Mouse (Mus musculus) erythroblast, adult 5-6 weeks (primary cell): ENCODE measurements around the gene Dnajb8. TPM values are rescaled to one million over a fixed set of nuclear protein-coding genes. Genes with fewer than 3 reads are reported as not detected.
A peak's percentile ranks its signal among the peaks of the same experiment; 100 is the strongest.

ENCODE experiments used
- ATAC-seq: replicated peaks from 2 replicates; pipeline ENCODE4 v1.8.0; 2016; ENCODE audit warnings: moderate number of reproducible peaks, mild to moderate bottlenecking, moderate TSS enrichment, inconsistent platforms; ENCODE audit not compliant: poor library complexity, low FRiP score, severe bottlenecking
- total RNA-seq, 2 experiments: library from RNA; stranded (forward) in 1 of 2; stranded (reverse) in 1 of 2; fragments of 150-400 nt in 1 of 2; fragments of 200-764, 138-1000 nt in 1 of 2; gene quantifications; 2 replicates each; pipeline versions ENCODE4 v1.2.3 to v1.2.4; 2015 to 2017; ENCODE audit warnings: low replicate concordance in 2 of 2

Gene Dnajb8
- total RNA-seq, 2 experiments from 2014 or later: not detected

GRCm38 (mm10) chr6:88267068-88267467 lies 45.0 kb downstream of the Dnajb8 start:
- no peak for ATAC-seq

- ATAC-seq: no peak
These were observed 45.9 kb downstream of the Dnajb8 start for GRCm38 (mm10) chr6:88267970-88268369.

- no peak for ATAC-seq
These were observed 52.6 kb downstream of the Dnajb8 start for GRCm38 (mm10) chr6:88274623-88275022.

DNA sequence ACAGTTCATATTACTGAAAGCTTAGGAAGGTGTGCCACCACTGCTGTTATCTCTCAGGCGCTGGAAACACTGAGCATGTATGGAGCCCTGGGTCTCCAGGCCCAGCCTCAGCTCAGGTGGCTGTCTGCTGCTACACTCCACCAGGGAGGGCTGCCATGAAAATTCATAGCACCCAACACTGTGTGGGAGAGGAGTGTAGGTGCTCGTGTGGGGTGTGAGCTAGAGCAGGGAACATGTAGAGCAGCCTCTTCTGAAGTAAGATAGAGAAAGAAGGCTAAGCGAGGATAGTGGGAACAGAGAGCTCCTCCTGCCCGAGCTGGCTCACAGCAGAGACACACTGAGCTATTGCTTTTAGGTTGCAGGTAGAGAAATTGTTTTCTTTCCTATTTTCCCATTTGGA lies 54.2 kb downstream of the Dnajb8 start:
- ATAC-seq: no peak

DNA sequence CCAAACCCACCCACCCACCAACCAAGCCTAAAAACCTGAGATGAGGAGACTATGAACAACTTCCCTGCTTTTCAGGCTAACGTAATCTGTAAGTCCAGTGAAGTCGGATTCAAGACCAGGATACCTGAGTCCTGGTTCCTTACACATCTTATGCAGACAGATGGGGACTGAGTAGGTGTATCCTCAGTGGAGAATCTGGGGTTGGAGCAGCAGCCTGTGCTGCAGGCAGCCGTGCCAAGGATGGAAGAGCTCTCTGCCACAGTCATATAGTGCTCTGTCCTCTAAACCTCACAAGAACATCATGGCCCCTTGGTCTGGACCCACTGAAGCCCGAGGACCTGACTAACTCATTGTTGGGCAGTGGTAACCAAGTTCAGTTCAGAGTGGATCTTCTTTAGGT lies 55.2 kb downstream of the Dnajb8 start:
- no peak for ATAC-seq

GRCm38 (mm10) chr6:88278141-88278540 lies 56.1 kb downstream of the Dnajb8 start:
- no peak for ATAC-seq

GRCm38 (mm10) chr6:88290129-88290766 lies 68.2 kb downstream of the Dnajb8 start:
- ATAC-seq: no peak

DNA sequence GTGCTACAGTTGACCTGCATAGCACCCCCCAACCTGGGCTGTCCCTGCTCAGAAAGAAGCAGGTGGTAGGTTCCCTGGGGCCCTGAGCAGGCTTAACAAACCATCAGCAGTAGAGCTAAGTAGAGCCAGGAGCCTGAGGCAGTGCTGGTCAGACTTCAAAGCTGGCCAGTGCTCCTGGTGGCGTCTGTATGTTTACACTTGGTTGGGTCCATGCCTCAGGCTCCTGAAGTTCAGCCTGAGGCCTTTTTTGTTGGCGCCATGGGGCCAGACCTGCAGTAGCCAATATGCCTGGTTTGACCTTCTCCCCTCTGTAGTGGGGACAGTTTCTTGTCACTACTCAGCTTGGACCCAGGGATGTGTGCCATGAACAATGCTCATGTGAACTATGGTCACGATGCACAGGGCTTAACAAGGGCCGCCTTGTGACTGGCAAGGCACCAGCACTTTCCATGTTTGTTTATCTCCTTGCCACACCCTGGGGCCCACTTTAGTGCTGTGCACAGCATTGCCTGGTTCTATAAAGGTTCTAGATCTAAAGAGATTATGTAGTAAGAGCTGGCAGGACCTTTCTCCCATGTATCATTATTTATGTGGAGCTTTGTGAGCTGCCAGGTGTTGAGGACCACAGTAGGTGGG lies 70.3 kb downstream of the Dnajb8 start:
- 0 out of 2 replicates have a peak, but pooled peaks have one; percentile 38 for ATAC-seq

DNA sequence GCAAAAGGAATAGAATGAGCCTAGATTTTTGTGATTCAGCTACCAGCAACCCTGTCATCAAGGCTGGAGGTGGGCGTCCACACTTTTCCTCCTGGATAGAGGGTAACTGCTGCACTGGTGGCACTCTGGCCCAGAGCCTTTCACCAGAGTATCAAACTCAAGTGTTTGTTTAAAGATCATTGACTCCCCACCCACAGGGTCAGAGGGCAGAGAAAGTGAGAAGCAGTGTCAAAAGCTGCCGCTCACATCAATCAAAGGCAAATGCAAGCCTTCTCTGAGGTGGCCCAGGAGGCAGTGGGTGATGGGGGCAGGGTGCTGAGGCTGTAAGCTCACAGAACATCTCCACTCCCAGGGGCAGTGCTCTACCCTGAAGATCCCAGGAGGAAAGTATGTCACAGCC lies 77.4 kb downstream of the Dnajb8 start:
- no peak for ATAC-seq

GRCm38 (mm10) chr6:88301234-88301633 lies 79.2 kb downstream of the Dnajb8 start:
- ATAC-seq: no peak

Other genes starting within 250 kb of the Dnajb8 start
- gene H1fx, start 240.6 kb upstream of the Dnajb8 start, total RNA-seq (2015; ENCODE audit: low replicate concordance): not detected in 2 replicates
- gene H1fx, start 240.6 kb upstream of the Dnajb8 start, total RNA-seq (2017; ENCODE audit: low replicate concordance): not detected in 2 replicates
- 76.7 and 111 TPM in 2 replicates for gene Rab7, start 177.0 kb upstream of the Dnajb8 start, total RNA-seq (2015; ENCODE audit: low replicate concordance)
- 29.4 and 36.0 TPM in 2 replicates for gene Rab7, start 177.0 kb upstream of the Dnajb8 start, total RNA-seq (2017; ENCODE audit: low replicate concordance)
- gene Rpn1, start 137.8 kb upstream of the Dnajb8 start, total RNA-seq (2015; ENCODE audit: low replicate concordance): 24.0 and 30.9 TPM in 2 replicates
- gene Rpn1, start 137.8 kb upstream of the Dnajb8 start, total RNA-seq (2017; ENCODE audit: low replicate concordance): 42.8 and 54.5 TPM in 2 replicates
- gene Gata2, start 28.4 kb upstream of the Dnajb8 start, total RNA-seq (2015; ENCODE audit: low replicate concordance): 3.8 and 9.4 TPM in 2 replicates
- gene Gata2, start 28.4 kb upstream of the Dnajb8 start, total RNA-seq (2017; ENCODE audit: low replicate concordance): 4.4 and 7.9 TPM in 2 replicates
- gene Eefsec, start 224.3 kb downstream of the Dnajb8 start, total RNA-seq (2015; ENCODE audit: low replicate concordance): 3.3 and 6.7 TPM in 2 replicates
- gene Eefsec, start 224.3 kb downstream of the Dnajb8 start, total RNA-seq (2017; ENCODE audit: low replicate concordance): 3.1 and 12.4 TPM in 2 replicates
- 8.1 and 12.5 TPM in 2 replicates for gene Ruvbl1, start 243.1 kb downstream of the Dnajb8 start, total RNA-seq (2015; ENCODE audit: low replicate concordance)
- gene Ruvbl1, start 243.1 kb downstream of the Dnajb8 start, total RNA-seq (2017; ENCODE audit: low replicate concordance): 23.4 and 35.0 TPM in 2 replicates